Mouse (Mus musculus): ENCODE results near the gene Guca1a. TPM values are rescaled to one million over a fixed set of nuclear protein-coding genes. Genes with fewer than 3 reads are reported as not detected.
"Not testable (repeated sequence)": the region's sequence is repeated elsewhere in the genome, so short reads cannot be mapped to it uniquely, and the experiment has no call there.

Guca1a gene
- total RNA-seq, 2 experiments from 2014 or later, result not detected

- not testable (repeated sequence) for ATAC-seq (replicated peaks; ENCODE audit: low FRiP score, low TSS enrichment, poor library complexity, severe bottlenecking)
Observed at GRCm38 (mm10) chr17:47422616-47423015, 22.2 kb upstream of the Guca1a start.

- no peak for ATAC-seq (replicated peaks; ENCODE audit: low FRiP score, low TSS enrichment, poor library complexity, severe bottlenecking)
Observed at GRCm38 (mm10) chr17:47421566-47421965, 21.2 kb upstream of the Guca1a start.

GRCm38 (mm10) chr17:47420195-47420594, 19.8 kb upstream of the Guca1a start:
- no peak for ATAC-seq (replicated peaks; ENCODE audit: low FRiP score, low TSS enrichment, poor library complexity, severe bottlenecking)

- ATAC-seq (replicated peaks; ENCODE audit: low FRiP score, low TSS enrichment, poor library complexity, severe bottlenecking), result peak; percentile 60
Observed at GRCm38 (mm10) chr17:47409897-47410861, 9.8 kb upstream of the Guca1a start.

- peak; percentile 83 for ATAC-seq (replicated peaks; ENCODE audit: low FRiP score, low TSS enrichment, poor library complexity, severe bottlenecking)
Observed at GRCm38 (mm10) chr17:47408558-47408898, 8.1 kb upstream of the Guca1a start.

GRCm38 (mm10) chr17:47407717-47408557, 7.6 kb upstream of the Guca1a start:
- no peak for ATAC-seq (replicated peaks; ENCODE audit: low FRiP score, low TSS enrichment, poor library complexity, severe bottlenecking)

GRCm38 (mm10) chr17:47399091-47399490, 1.3 kb downstream of the Guca1a start:
- no peak for ATAC-seq (replicated peaks; ENCODE audit: low FRiP score, low TSS enrichment, poor library complexity, severe bottlenecking)

GRCm38 (mm10) chr17:47395376-47395913, 4.9 kb downstream of the Guca1a start:
- peak; percentile 95 for ATAC-seq (replicated peaks; ENCODE audit: low FRiP score, low TSS enrichment, poor library complexity, severe bottlenecking)

- ATAC-seq (replicated peaks; ENCODE audit: low FRiP score, low TSS enrichment, poor library complexity, severe bottlenecking), result peak; percentile 40; the same call in 1 of the 2 replicates
Observed at GRCm38 (mm10) chr17:47394223-47394869, 6.0 kb downstream of the Guca1a start.

GRCm38 (mm10) chr17:47386649-47387048, 13.7 kb downstream of the Guca1a start:
- ATAC-seq (replicated peaks; ENCODE audit: low FRiP score, low TSS enrichment, poor library complexity, severe bottlenecking), result 0 out of 2 replicates have a peak, but pooled peaks have one; percentile 49

- no peak for ATAC-seq (replicated peaks; ENCODE audit: low FRiP score, low TSS enrichment, poor library complexity, severe bottlenecking)
Observed at GRCm38 (mm10) chr17:47385145-47385544, 15.2 kb downstream of the Guca1a start, which contains the start of gene Guca1b. Guca1b (plus strand) TSS chr17:47385393.

- ATAC-seq (replicated peaks; ENCODE audit: low FRiP score, low TSS enrichment, poor library complexity, severe bottlenecking), result no peak
Observed at GRCm38 (mm10) chr17:47384064-47384463, 16.3 kb downstream of the Guca1a start.

GRCm38 (mm10) chr17:47383266-47383665, 17.1 kb downstream of the Guca1a start:
- no peak for ATAC-seq (replicated peaks; ENCODE audit: low FRiP score, low TSS enrichment, poor library complexity, severe bottlenecking)

- ATAC-seq (replicated peaks; ENCODE audit: low FRiP score, low TSS enrichment, poor library complexity, severe bottlenecking), result no peak
Observed at GRCm38 (mm10) chr17:47381917-47382316, 18.5 kb downstream of the Guca1a start.

- no peak for ATAC-seq (replicated peaks; ENCODE audit: low FRiP score, low TSS enrichment, poor library complexity, severe bottlenecking)
Observed at GRCm38 (mm10) chr17:47378133-47378532, 22.3 kb downstream of the Guca1a start.

GRCm38 (mm10) chr17:47376779-47377280, 23.6 kb downstream of the Guca1a start:
- ATAC-seq (replicated peaks; ENCODE audit: low FRiP score, low TSS enrichment, poor library complexity, severe bottlenecking), result no peak

- no peak for ATAC-seq (replicated peaks; ENCODE audit: low FRiP score, low TSS enrichment, poor library complexity, severe bottlenecking)
Observed at GRCm38 (mm10) chr17:47373991-47374390, 26.4 kb downstream of the Guca1a start.

GRCm38 (mm10) chr17:47371451-47371850, 28.9 kb downstream of the Guca1a start:
- ATAC-seq (replicated peaks; ENCODE audit: low FRiP score, low TSS enrichment, poor library complexity, severe bottlenecking), result peak; percentile 72

- peak; percentile 52 for ATAC-seq (replicated peaks; ENCODE audit: low FRiP score, low TSS enrichment, poor library complexity, severe bottlenecking)
Observed at GRCm38 (mm10) chr17:47369087-47369443, 31.3 kb downstream of the Guca1a start.

Data from megakaryocyte-erythroid progenitor cell, adult 5-6 weeks (primary cell).